Mouse (Mus musculus) CD4-positive helper T cell, adult 2 months (primary cell): Measurements from ENCODE around the gene Atxn1.
A peak's percentile ranks its signal among the peaks of the same experiment; 100 is the strongest.

Source experiments
- DNase-seq: peaks from one replicate; pipeline ENCODE4 v3.0.0-alpha.2; 2012; ENCODE audit warnings: low read depth, missing footprints, low spot score

Atxn1 gene

GRCm38 (mm10) chr13:45963497-45964330, 1.1 kb downstream of the Atxn1 start:
- peak; percentile 82 for DNase-seq

DNA sequence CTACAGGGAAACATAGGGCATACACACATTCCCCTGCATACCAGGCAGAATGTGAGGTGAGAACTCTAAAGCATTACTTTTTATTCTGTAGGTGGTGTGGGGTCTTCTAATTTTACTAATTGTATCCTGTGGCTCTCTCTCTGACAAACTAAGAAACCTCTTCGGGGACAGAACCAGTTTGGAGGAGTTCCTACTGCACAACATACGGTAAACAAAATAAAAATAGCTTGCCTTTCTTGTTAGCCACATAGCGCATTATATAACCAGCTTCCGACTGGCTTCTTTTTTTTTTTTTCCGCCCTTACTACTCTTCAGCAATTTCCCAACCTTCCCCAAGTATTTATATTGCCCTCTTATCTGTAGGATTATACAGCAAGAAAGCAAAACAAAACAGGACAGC, 2.0 kb downstream of the Atxn1 start:
- DNase-seq, result peak; percentile 16

GRCm38 (mm10) chr13:45961871-45962630, 2.8 kb downstream of the Atxn1 start:
- peak; percentile 30 for DNase-seq

GRCm38 (mm10) chr13:45960311-45960965, 4.4 kb downstream of the Atxn1 start:
- no peak for DNase-seq

- no peak for DNase-seq
Measured at GRCm38 (mm10) chr13:45958306-45958705, 6.5 kb downstream of the Atxn1 start.

- DNase-seq, result no peak
Measured at GRCm38 (mm10) chr13:45957629-45958028, 7.2 kb downstream of the Atxn1 start.

GRCm38 (mm10) chr13:45956287-45956686, 8.5 kb downstream of the Atxn1 start:
- DNase-seq, result no peak

- DNase-seq, result no peak
Measured at GRCm38 (mm10) chr13:45955370-45956055, 9.3 kb downstream of the Atxn1 start.

DNA sequence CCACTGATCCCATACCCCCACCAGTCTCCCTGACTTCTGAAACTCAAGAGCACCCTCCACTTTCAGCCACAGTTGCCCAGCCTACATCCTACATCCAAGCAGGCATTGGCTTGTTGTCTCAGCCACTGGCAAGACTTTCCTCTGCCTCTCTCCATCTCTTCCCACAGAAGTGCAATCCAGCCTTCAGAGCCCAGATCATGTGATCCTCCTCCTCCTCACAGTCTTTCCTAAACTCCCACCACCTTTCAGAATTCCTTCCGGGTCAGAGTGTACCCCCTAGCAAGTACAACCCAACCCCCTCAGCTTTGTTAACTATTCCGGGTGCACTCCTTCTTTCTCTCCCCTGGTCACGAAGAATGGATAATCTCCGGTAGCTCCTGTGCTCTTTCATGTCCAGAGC, 11.7 kb downstream of the Atxn1 start:
- no peak for DNase-seq

GRCm38 (mm10) chr13:45951071-45951645, 13.7 kb downstream of the Atxn1 start:
- DNase-seq, result no peak

DNA sequence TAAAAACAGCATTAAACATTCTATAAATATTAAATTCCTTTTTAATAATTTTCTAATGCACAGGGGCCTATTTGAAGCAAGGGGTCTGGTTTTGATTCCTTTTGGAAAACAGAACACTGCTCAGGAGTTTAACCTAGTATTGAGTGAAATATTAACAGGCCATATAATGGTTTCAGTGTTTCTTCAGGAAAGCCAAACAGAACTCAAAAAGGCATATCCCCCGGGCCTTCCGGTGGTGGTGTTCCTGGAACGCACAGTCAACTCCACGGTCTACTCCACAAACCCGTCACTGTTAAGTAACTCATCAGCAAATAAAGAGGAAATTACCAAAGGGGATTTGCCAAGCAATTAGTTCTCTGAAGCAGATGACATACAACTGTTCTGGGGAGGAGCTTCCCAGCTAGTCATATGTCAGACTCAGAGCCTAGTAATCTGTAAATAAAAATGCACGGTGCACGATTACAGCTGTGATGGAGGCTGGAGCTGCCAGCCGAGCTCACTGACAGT, 14.4 kb downstream of the Atxn1 start:
- no peak for DNase-seq

GRCm38 (mm10) chr13:45946136-45946535, 18.7 kb downstream of the Atxn1 start:
- DNase-seq, result no peak

DNA sequence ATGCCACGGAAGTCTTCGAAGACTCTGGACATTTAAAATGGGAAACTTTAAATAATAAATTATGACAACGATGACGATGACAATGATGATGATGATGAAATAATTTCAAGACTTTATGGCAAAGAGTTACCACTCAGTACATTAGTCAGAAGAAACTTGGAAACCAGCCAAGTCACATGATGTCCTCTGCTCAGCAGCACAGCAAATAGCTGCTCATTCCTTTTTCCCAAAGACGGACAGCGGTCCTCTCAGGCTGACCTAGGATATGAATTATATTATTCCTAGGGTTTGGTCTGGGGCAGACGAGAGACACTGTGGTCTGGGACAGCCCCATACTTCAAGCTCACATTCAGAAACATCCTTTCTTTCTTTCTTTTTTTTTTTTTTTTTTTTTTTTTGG, 22.5 kb downstream of the Atxn1 start:
- no peak for DNase-seq

- no peak for DNase-seq
Measured at GRCm38 (mm10) chr13:45940714-45941113, 24.1 kb downstream of the Atxn1 start.

DNA sequence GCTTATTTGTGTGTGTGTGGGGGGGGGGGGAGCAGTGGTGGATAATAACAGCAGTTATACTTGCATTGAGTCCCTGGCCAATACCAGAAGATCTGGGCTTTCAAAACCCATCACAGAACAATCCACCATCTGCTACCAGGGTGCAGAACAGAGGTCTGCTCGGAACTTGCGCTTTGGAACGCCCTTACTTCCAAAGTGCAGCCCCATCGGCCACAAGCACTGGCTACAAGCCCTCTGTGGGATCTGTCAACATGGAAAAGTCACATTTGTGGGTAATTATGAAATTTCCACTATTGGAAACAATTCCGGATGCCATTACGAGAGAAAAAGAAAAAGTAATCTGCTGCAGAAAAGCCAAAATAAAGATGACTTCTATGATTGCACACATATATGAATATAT, 25.2 kb downstream of the Atxn1 start:
- DNase-seq, result no peak

DNA sequence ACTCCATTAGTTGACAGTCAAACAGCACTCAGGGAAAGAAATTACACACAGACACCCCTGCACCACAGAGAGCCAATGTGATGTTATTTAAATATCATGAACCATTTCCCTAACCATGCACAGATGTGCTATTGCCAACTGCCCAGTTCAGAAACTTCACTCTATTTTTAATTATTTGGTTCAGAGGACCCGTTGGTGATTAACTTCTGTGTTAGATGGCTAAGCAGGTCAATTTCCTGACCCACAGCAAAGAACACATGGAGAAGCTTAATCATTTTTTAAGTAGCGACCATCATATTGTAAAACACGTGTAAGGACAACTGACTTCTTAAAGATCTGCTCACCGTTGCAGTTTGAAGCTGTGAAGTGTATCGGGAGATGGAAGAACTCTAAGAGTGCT, 26.7 kb downstream of the Atxn1 start:
- no peak for DNase-seq

DNA sequence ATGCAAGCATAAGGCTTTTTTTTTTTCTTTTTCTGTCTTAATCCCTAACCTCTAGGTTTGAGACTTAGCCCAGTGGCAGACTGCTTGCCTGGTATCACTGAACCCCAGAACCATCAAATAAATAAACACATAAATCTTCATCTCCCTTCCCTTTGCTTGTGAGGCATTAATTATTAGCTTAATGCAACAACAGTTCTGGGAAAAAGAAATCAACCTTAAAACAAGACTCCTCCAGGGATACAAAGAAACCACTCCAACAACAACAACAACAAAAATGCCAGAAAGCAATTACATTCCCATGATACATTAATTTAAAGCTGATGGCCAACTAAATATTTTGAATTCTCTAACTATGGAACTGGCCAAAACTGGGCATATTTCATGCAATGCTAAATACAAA, 28.0 kb downstream of the Atxn1 start:
- no peak for DNase-seq

DNA sequence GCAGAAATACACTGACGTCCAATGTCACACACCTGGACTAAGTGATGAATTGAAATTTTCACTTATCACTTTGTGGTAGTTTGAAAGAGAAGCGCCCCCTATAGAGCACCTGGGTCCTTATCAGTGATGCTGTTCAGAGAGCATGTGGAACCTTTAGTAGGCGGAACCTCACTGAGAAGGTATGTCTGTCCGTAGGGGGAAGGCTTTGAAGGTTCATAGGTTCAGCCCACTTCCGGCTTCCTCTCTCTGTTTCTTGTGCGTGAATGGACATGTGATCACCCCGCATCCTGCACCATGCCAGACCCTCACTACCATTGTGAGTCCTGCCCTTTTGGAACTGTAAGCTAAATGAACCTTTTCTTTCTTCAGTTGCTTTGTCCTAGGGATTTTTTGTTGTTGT, 29.0 kb downstream of the Atxn1 start:
- peak; percentile 84 for DNase-seq

DNA sequence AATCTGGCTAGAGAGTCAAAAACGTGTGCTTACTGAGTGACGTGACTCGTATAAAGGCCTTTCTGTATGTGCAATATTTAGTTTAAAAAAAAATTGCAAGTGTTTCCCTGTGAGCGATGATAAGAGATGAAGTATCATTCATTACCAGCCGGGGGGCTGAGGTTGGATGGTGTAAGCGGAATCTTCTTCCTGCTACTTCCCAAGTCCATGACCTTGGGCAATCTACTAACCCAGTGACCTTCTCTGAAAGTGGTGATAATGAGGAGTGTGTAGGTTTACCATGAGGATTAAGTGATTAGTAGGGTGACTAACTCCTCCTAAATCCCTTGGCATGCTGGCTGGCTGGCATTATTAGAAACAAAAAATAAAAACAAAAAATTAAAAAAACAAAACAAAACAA, 30.0 kb downstream of the Atxn1 start:
- DNase-seq, result no peak

- DNase-seq, result no peak
Measured at GRCm38 (mm10) chr13:45934085-45934484, 30.7 kb downstream of the Atxn1 start.

DNA sequence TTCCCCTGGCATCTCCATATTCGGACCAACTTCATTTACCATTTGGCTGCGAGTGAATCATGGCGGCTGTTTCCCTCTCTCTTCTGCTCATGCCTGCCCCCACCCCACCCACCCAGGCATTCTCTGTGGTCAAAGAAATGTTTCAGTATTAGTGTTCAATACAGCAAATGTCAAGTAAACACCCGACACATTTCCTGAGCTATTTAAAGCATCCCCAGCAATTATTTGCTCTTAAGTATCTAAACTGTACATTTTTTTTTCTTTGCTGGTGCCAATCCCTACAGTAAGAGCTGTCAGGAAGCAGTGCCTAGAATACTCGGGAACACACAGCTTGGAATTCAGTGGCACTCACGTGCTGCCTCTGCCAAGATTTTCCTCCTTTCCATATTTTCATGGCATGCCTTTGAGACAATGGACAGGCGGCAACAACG, 32.3 kb downstream of the Atxn1 start:
- DNase-seq, result peak; percentile 55
